Mouse (Mus musculus): ENCODE data around the gene Heatr1. TPM values are rescaled to one million over a fixed set of nuclear protein-coding genes. Genes with fewer than 3 reads are reported as not detected.

Gene Heatr1
- polyA plus RNA-seq, 1 experiment from 2014 or later: 17.1 TPM

GRCm38 (mm10) chr13:12440813-12441212, 46.0 kb downstream of the Heatr1 start:
- 90% methylated on average over 6 of the region's 6 CpGs for WGBS
- H3K36me3 ChIP-seq (replicated peaks; ENCODE audit: control insufficient read depth, insufficient read depth): peaks cover 62% of the 10 kb centered on the region

GRCm38 (mm10) chr13:12442008-12442587, 47.3 kb downstream of the Heatr1 start:
- H3K4me3 ChIP-seq (replicated peaks; ENCODE audit: low read length): no peak overlapping the region
- peaks cover 53% of the 10 kb centered on the region for H3K36me3 ChIP-seq (replicated peaks; ENCODE audit: control insufficient read depth, insufficient read depth)
- H3K27me3 ChIP-seq (ENCODE audit: control insufficient read depth, insufficient read depth, low read length): no peaks in the 10 kb centered on the region
- no peaks in the 10 kb centered on the region for H3K9me3 ChIP-seq (ENCODE audit: control insufficient read depth, low read length)
- peak; percentile 48 for DNase-seq (ENCODE audit: low spot score)
- H3K4me1 ChIP-seq (replicated peaks; ENCODE audit: control insufficient read depth, insufficient read depth, low read length): no peaks in the 10 kb centered on the region
- 81% methylated on average over 2 of the region's 2 CpGs for WGBS
- ATAC-seq (ENCODE audit: low FRiP score): peak; percentile 77
- H3K9ac ChIP-seq: no peak overlapping the region
- H3K4me2 ChIP-seq (replicated peaks): no peak overlapping the region
- no peak overlapping the region for H3K27ac ChIP-seq

More at GRCm38 (mm10) chr13:12440813-12441212, 46.0 kb downstream of the Heatr1 start:
- no peak overlapping the region for H3K4me2 ChIP-seq (replicated peaks)
- H3K9me3 ChIP-seq (ENCODE audit: control insufficient read depth, low read length): no peaks in the 10 kb centered on the region
- H3K4me3 ChIP-seq (replicated peaks; ENCODE audit: low read length): no peak overlapping the region
- ATAC-seq (ENCODE audit: low FRiP score) (no peak), DNase-seq (ENCODE audit: low spot score) (no peak)
- H3K9ac ChIP-seq: no peak overlapping the region
- no peaks in the 10 kb centered on the region for H3K4me1 ChIP-seq (replicated peaks; ENCODE audit: control insufficient read depth, insufficient read depth, low read length)
- no peaks in the 10 kb centered on the region for H3K27me3 ChIP-seq (ENCODE audit: control insufficient read depth, insufficient read depth, low read length)
- no peak overlapping the region for H3K27ac ChIP-seq

GRCm38 (mm10) chr13:12453150-12453549, 58.3 kb downstream of the Heatr1 start:
- Histone ChIP-seq H3K9ac (no peak overlapping the region), H3K4me1 (replicated peaks; ENCODE audit: control insufficient read depth, insufficient read depth, low read length) (no peaks in the 10 kb centered on the region), H3K27me3 (ENCODE audit: control insufficient read depth, insufficient read depth, low read length) (no peaks in the 10 kb centered on the region), H3K27ac (no peak overlapping the region), H3K9me3 (ENCODE audit: control insufficient read depth, low read length) (no peaks in the 10 kb centered on the region), H3K4me2 (replicated peaks) (no peak overlapping the region), H3K36me3 (replicated peaks; ENCODE audit: control insufficient read depth, insufficient read depth) (peaks cover 35% of the 10 kb centered on the region), H3K4me3 (replicated peaks; ENCODE audit: low read length) (no peak overlapping the region)
- no peak for ATAC-seq (ENCODE audit: low FRiP score)
- WGBS: 86% methylated on average over 14 of the region's 14 CpGs
- no peak for DNase-seq (ENCODE audit: low spot score)

GRCm38 (mm10) chr13:12454686-12455390, 60.0 kb downstream of the Heatr1 start:
- no peak overlapping the region for H3K27ac ChIP-seq
- H3K4me2 ChIP-seq (replicated peaks): no peak overlapping the region
- no peaks in the 10 kb centered on the region for H3K9me3 ChIP-seq (ENCODE audit: control insufficient read depth, low read length)
- no peak overlapping the region for H3K9ac ChIP-seq
- H3K36me3 ChIP-seq (replicated peaks; ENCODE audit: control insufficient read depth, insufficient read depth): peaks cover 33% of the 10 kb centered on the region
- ATAC-seq (ENCODE audit: low FRiP score) (no peak), DNase-seq (ENCODE audit: low spot score) (no peak)
- no peaks in the 10 kb centered on the region for H3K27me3 ChIP-seq (ENCODE audit: control insufficient read depth, insufficient read depth, low read length)
- WGBS: 85% methylated on average over 7 of the region's 7 CpGs
- H3K4me3 ChIP-seq (replicated peaks; ENCODE audit: low read length): no peak overlapping the region
- H3K4me1 ChIP-seq (replicated peaks; ENCODE audit: control insufficient read depth, insufficient read depth, low read length): no peaks in the 10 kb centered on the region; the same call in 1 of the 2 replicates

- no peaks in the 10 kb centered on the region for H3K9me3 ChIP-seq (ENCODE audit: control insufficient read depth, low read length)
- H3K27ac ChIP-seq: no peak overlapping the region
- no peak overlapping the region for H3K9ac ChIP-seq
- ATAC-seq (ENCODE audit: low FRiP score) (no peak), DNase-seq (ENCODE audit: low spot score) (no peak)
- no peak overlapping the region for H3K4me3 ChIP-seq (replicated peaks; ENCODE audit: low read length)
- 78% methylated on average over 7 of the region's 7 CpGs for WGBS
- no peak overlapping the region for H3K4me2 ChIP-seq (replicated peaks)
- H3K4me1 ChIP-seq (replicated peaks; ENCODE audit: control insufficient read depth, insufficient read depth, low read length): peaks cover 2% of the 10 kb centered on the region; the same call in 1 of the 2 replicates
- peaks cover 29% of the 10 kb centered on the region; the same call in 1 of the 2 replicates for H3K36me3 ChIP-seq (replicated peaks; ENCODE audit: control insufficient read depth, insufficient read depth)
- H3K27me3 ChIP-seq (ENCODE audit: control insufficient read depth, insufficient read depth, low read length): no peaks in the 10 kb centered on the region
Observed at GRCm38 (mm10) chr13:12456711-12457110, 61.9 kb downstream of the Heatr1 start.

GRCm38 (mm10) chr13:12460443-12460842, 65.6 kb downstream of the Heatr1 start:
- 8% methylated on average over 8 of the region's 8 CpGs for WGBS
- Histone ChIP-seq H3K4me3 (replicated peaks; ENCODE audit: low read length) (peak overlapping the region; percentile 73), H3K4me1 (replicated peaks; ENCODE audit: control insufficient read depth, insufficient read depth, low read length) (peaks cover 6% of the 10 kb centered on the region; the same call in 1 of the 2 replicates), H3K9me3 (ENCODE audit: control insufficient read depth, low read length) (no peaks in the 10 kb centered on the region), H3K9ac (peak overlapping the region; percentile 74), H3K4me2 (replicated peaks) (peak overlapping the region; percentile 71), H3K27me3 (ENCODE audit: control insufficient read depth, insufficient read depth, low read length) (no peaks in the 10 kb centered on the region), H3K27ac (peak overlapping the region; percentile 48; the same call in 1 of the 2 replicates), H3K36me3 (replicated peaks; ENCODE audit: control insufficient read depth, insufficient read depth) (peaks cover 13% of the 10 kb centered on the region; the same call in 1 of the 2 replicates)
- DNase-seq (ENCODE audit: low spot score) (peak; percentile 41), ATAC-seq (ENCODE audit: low FRiP score) (no peak; the same call in 1 of the 2 replicates)

GRCm38 (mm10) chr13:12460881-12461729, 66.3 kb downstream of the Heatr1 start:
- H3K4me3 ChIP-seq (replicated peaks; ENCODE audit: low read length): peak overlapping the region; percentile 73
- peak overlapping the region; percentile 71 for H3K4me2 ChIP-seq (replicated peaks)
- H3K27ac ChIP-seq: peak overlapping the region; percentile 48
- under 1% methylated on average over 59 of the region's 59 CpGs for WGBS
- H3K9ac ChIP-seq: peak overlapping the region; percentile 74
- H3K27me3 ChIP-seq (ENCODE audit: control insufficient read depth, insufficient read depth, low read length): no peaks in the 10 kb centered on the region
- ATAC-seq (ENCODE audit: low FRiP score) (peak; percentile 94), DNase-seq (ENCODE audit: low spot score) (peak; percentile 82)
- no peaks in the 10 kb centered on the region for H3K9me3 ChIP-seq (ENCODE audit: control insufficient read depth, low read length)
- peaks cover 6% of the 10 kb centered on the region; the same call in 1 of the 2 replicates for H3K4me1 ChIP-seq (replicated peaks; ENCODE audit: control insufficient read depth, insufficient read depth, low read length)
- peaks cover 6% of the 10 kb centered on the region; the same call in 1 of the 2 replicates for H3K36me3 ChIP-seq (replicated peaks; ENCODE audit: control insufficient read depth, insufficient read depth)

GRCm38 (mm10) chr13:12461730-12462119, 66.9 kb downstream of the Heatr1 start:
- H3K27ac ChIP-seq: 0 out of 2 replicates have a peak overlapping the region, but pooled peaks have one; percentile 48
- no peaks in the 10 kb centered on the region for H3K9me3 ChIP-seq (ENCODE audit: control insufficient read depth, low read length)
- 4% methylated on average over 7 of the region's 7 CpGs for WGBS
- H3K9ac ChIP-seq: peak overlapping the region; percentile 74
- peaks cover 3% of the 10 kb centered on the region; the same call in 1 of the 2 replicates for H3K36me3 ChIP-seq (replicated peaks; ENCODE audit: control insufficient read depth, insufficient read depth)
- H3K27me3 ChIP-seq (ENCODE audit: control insufficient read depth, insufficient read depth, low read length): no peaks in the 10 kb centered on the region
- peaks cover 6% of the 10 kb centered on the region; the same call in 1 of the 2 replicates for H3K4me1 ChIP-seq (replicated peaks; ENCODE audit: control insufficient read depth, insufficient read depth, low read length)
- peak overlapping the region; percentile 71 for H3K4me2 ChIP-seq (replicated peaks)
- DNase-seq (ENCODE audit: low spot score) (no peak), ATAC-seq (ENCODE audit: low FRiP score) (peak; percentile 50)
- H3K4me3 ChIP-seq (replicated peaks; ENCODE audit: low read length): peak overlapping the region; percentile 73

GRCm38 (mm10) chr13:12462623-12463022, 67.8 kb downstream of the Heatr1 start:
- Histone ChIP-seq H3K9me3 (ENCODE audit: control insufficient read depth, low read length) (no peaks in the 10 kb centered on the region), H3K27me3 (ENCODE audit: control insufficient read depth, insufficient read depth, low read length) (no peaks in the 10 kb centered on the region), H3K36me3 (replicated peaks; ENCODE audit: control insufficient read depth, insufficient read depth) (no peaks in the 10 kb centered on the region), H3K4me3 (replicated peaks; ENCODE audit: low read length) (no peak overlapping the region), H3K4me1 (replicated peaks; ENCODE audit: control insufficient read depth, insufficient read depth, low read length) (peaks cover 6% of the 10 kb centered on the region; the same call in 1 of the 2 replicates), H3K9ac (no peak overlapping the region), H3K27ac (no peak overlapping the region), H3K4me2 (replicated peaks) (no peak overlapping the region)
- DNase-seq (ENCODE audit: low spot score) (no peak), ATAC-seq (ENCODE audit: low FRiP score) (no peak)
- WGBS: 83% methylated on average over 4 of the region's 4 CpGs
